Mouse (Mus musculus) embryonic facial prominence, embryonic 13.5 days (tissue): ENCODE measurements around the gene Map4k1. TPM values are rescaled to one million over a fixed set of nuclear protein-coding genes. Genes with fewer than 3 reads are reported as not detected.
"Not testable (repeated sequence)": the region's sequence is repeated elsewhere in the genome, so short reads cannot be mapped to it uniquely, and the experiment has no call there.

ENCODE experiments used
- ATAC-seq: fragments of 200-750 bp; cut with Nextera tagmentation; 2 replicates; pipeline ENCODE4 v1.8.0; 2017; ENCODE audit warnings: low read depth; ENCODE audit not compliant: insufficient number of reproducible peaks, insufficient read depth, low FRiP score, low TSS enrichment
- H3K27ac ChIP-seq: fragments of 300-500 bp; sonication (generic); 2 replicates; pipeline ENCODE4 v1.5.1; 2015; ENCODE audit warnings: moderate library complexity, mild to moderate bottlenecking, inconsistent platforms
- H3K27me3 ChIP-seq: fragments of 300-500 bp; sonication (generic); 2 replicates; pipeline ENCODE4 v1.6.1; 2015; ENCODE audit warnings: mild to moderate bottlenecking, inconsistent platforms
- H3K36me3 ChIP-seq: fragments of 300-500 bp; sonication (generic); 2 replicates; pipeline ENCODE4 v1.6.1; 2015; ENCODE audit warnings: mild to moderate bottlenecking, inconsistent platforms
- H3K4me1 ChIP-seq: fragments of 300-500 bp; sonication (generic); 2 replicates; pipeline ENCODE4 v1.6.1; 2015; ENCODE audit warnings: inconsistent platforms
- H3K4me2 ChIP-seq: fragments of 300-500 bp; sonication (generic); 2 replicates; pipeline ENCODE4 v1.6.1; 2015; ENCODE audit warnings: moderate library complexity, mild to moderate bottlenecking, inconsistent platforms
- H3K4me3 ChIP-seq: fragments of 300-500 bp; sonication (generic); 2 replicates; pipeline ENCODE4 v1.5.1; 2015; ENCODE audit warnings: mild to moderate bottlenecking, inconsistent platforms
- H3K9ac ChIP-seq: fragments of 300-500 bp; sonication (generic); 2 replicates; pipeline ENCODE4 v1.6.1; 2015; ENCODE audit warnings: mild to moderate bottlenecking, inconsistent platforms
- H3K9me3 ChIP-seq: fragments of 300-500 bp; sonication (generic); 2 replicates; pipeline ENCODE4 v1.6.1; 2016; ENCODE audit warnings: inconsistent platforms
- WGBS: fragments of 180-500 bp; shearing (Covaris S2); methylation state at CpG from one replicate; pipeline ENCODE4 v1.1.7; 2015; ENCODE audit warnings: mixed read lengths; 5-methylcytosine and 5-hydroxymethylcytosine counted together
- polyA plus RNA-seq: library from polyadenylated mRNA; unstranded; fragments of >200 nt; fragmentation: Nextera tagmentation; extraction: Ambion mirVana; gene quantifications from 2 replicates; pipeline ENCODE4 v1.2.1, GENCODE M21; 2015

Map4k1 gene
- polyA plus RNA-seq, 1 experiment from 2014 or later: 9.9 TPM

GRCm38 (mm10) chr7:28966751-28967505 lies 14.9 kb upstream of the Map4k1 start:
- Histone ChIP-seq H3K4me3 (no peak overlapping the region), H3K27ac (no peak overlapping the region; the same call in 1 of the 2 replicates), H3K4me2 (no peak overlapping the region), H3K9ac (no peak overlapping the region), H3K9me3 (no peaks in the 10 kb centered on the region), H3K4me1 (no peaks in the 10 kb centered on the region; the same call in 1 of the 2 replicates), H3K27me3 (no peaks in the 10 kb centered on the region), H3K36me3 (peaks cover 35% of the 10 kb centered on the region)
- 64% methylated on average over 4 of the region's 4 CpGs for WGBS
- ATAC-seq: no peak

GRCm38 (mm10) chr7:28968120-28968519 lies 13.7 kb upstream of the Map4k1 start:
- peaks cover 44% of the 10 kb centered on the region for H3K36me3 ChIP-seq
- not testable (repeated sequence) for H3K9ac ChIP-seq, H3K4me3 ChIP-seq, H3K27me3 ChIP-seq, H3K4me2 ChIP-seq, H3K4me1 ChIP-seq, H3K27ac ChIP-seq, ATAC-seq, H3K9me3 ChIP-seq
- 96% methylated on average over 8 of the region's 8 CpGs for WGBS

- Histone ChIP-seq H3K27me3 (no peaks in the 10 kb centered on the region), H3K9ac (no peak overlapping the region), H3K36me3 (peaks cover 55% of the 10 kb centered on the region), H3K4me1 (no peaks in the 10 kb centered on the region; the same call in 1 of the 2 replicates), H3K4me3 (no peak overlapping the region), H3K9me3 (no peaks in the 10 kb centered on the region), H3K4me2 (no peak overlapping the region), H3K27ac (no peak overlapping the region)
- 82% methylated on average over 1 of the region's 1 CpGs for WGBS
- no peak for ATAC-seq
These were observed 12.6 kb upstream of the Map4k1 start for GRCm38 (mm10) chr7:28969271-28969670.

GRCm38 (mm10) chr7:28969672-28970394 lies 12.0 kb upstream of the Map4k1 start:
- no peak overlapping the region for H3K27ac ChIP-seq
- no peak overlapping the region for H3K4me3 ChIP-seq
- H3K36me3 ChIP-seq: peaks cover 61% of the 10 kb centered on the region
- no peak overlapping the region for H3K9ac ChIP-seq
- ATAC-seq: no peak
- no peaks in the 10 kb centered on the region; the same call in 1 of the 2 replicates for H3K4me1 ChIP-seq
- no peaks in the 10 kb centered on the region for H3K27me3 ChIP-seq
- 66% methylated on average over 12 of the region's 12 CpGs for WGBS
- no peak overlapping the region for H3K4me2 ChIP-seq
- no peaks in the 10 kb centered on the region for H3K9me3 ChIP-seq

GRCm38 (mm10) chr7:28971029-28971428 lies 10.8 kb upstream of the Map4k1 start:
- Histone ChIP-seq H3K27ac (no peak overlapping the region; the same call in 1 of the 2 replicates), H3K4me2 (no peak overlapping the region), H3K9me3 (no peaks in the 10 kb centered on the region), H3K4me1 (no peaks in the 10 kb centered on the region; the same call in 1 of the 2 replicates), H3K4me3 (no peak overlapping the region), H3K36me3 (peaks cover 67% of the 10 kb centered on the region), H3K9ac (no peak overlapping the region), H3K27me3 (no peaks in the 10 kb centered on the region)
- ATAC-seq: no peak
- WGBS: 85% methylated on average over 7 of the region's 7 CpGs

- WGBS: 68% methylated on average over 6 of the region's 6 CpGs
- no peak for ATAC-seq
- H3K27ac ChIP-seq: no peak overlapping the region
These were observed 10.0 kb upstream of the Map4k1 start for GRCm38 (mm10) chr7:28971770-28972269.

GRCm38 (mm10) chr7:28972542-28972985 lies 9.3 kb upstream of the Map4k1 start:
- 0 out of 2 replicates have a peak overlapping the region, but pooled peaks have one; percentile 0 for H3K27ac ChIP-seq

More at GRCm38 (mm10) chr7:28971770-28972269, 10.0 kb upstream of the Map4k1 start:
- Histone ChIP-seq H3K9me3 (no peaks in the 10 kb centered on the region), H3K36me3 (peaks cover 75% of the 10 kb centered on the region), H3K9ac (no peak overlapping the region), H3K4me3 (no peak overlapping the region), H3K4me2 (no peak overlapping the region), H3K4me1 (no peaks in the 10 kb centered on the region; the same call in 1 of the 2 replicates), H3K27me3 (no peaks in the 10 kb centered on the region)

GRCm38 (mm10) chr7:28973025-28973424 lies 8.8 kb upstream of the Map4k1 start:
- Histone ChIP-seq H3K9ac (no peak overlapping the region), H3K4me1 (no peaks in the 10 kb centered on the region; the same call in 1 of the 2 replicates), H3K4me3 (no peak overlapping the region), H3K27me3 (no peaks in the 10 kb centered on the region), H3K9me3 (no peaks in the 10 kb centered on the region), H3K36me3 (peaks cover 87% of the 10 kb centered on the region), H3K27ac (no peak overlapping the region), H3K4me2 (no peak overlapping the region)
- 82% methylated on average over 8 of the region's 8 CpGs for whole genome bisulfite sequencing
- ATAC-seq: no peak

More at GRCm38 (mm10) chr7:28972542-28972985, 9.3 kb upstream of the Map4k1 start:
- WGBS: 67% methylated on average over 8 of the region's 8 CpGs
- Histone ChIP-seq H3K4me3 (no peak overlapping the region), H3K9me3 (no peaks in the 10 kb centered on the region), H3K36me3 (peaks cover 83% of the 10 kb centered on the region), H3K4me2 (no peak overlapping the region), H3K27me3 (no peaks in the 10 kb centered on the region), H3K9ac (no peak overlapping the region), H3K4me1 (no peaks in the 10 kb centered on the region; the same call in 1 of the 2 replicates)
- no peak for ATAC-seq

GRCm38 (mm10) chr7:28977556-28977955 lies 4.3 kb upstream of the Map4k1 start:
- no peaks in the 10 kb centered on the region for H3K9me3 ChIP-seq
- H3K4me1 ChIP-seq: peaks cover 10% of the 10 kb centered on the region
- H3K4me2 ChIP-seq: no peak overlapping the region
- no peak overlapping the region for H3K9ac ChIP-seq
- no peak for ATAC-seq
- WGBS: 90% methylated on average over 9 of the region's 9 CpGs
- no peak overlapping the region for H3K27ac ChIP-seq
- H3K27me3 ChIP-seq: no peaks in the 10 kb centered on the region
- peaks cover 65% of the 10 kb centered on the region for H3K36me3 ChIP-seq
- no peak overlapping the region for H3K4me3 ChIP-seq

GRCm38 (mm10) chr7:28982274-28983013 lies 594 bp downstream of the Map4k1 start:
- H3K9ac ChIP-seq: peak overlapping the region; percentile 77
- H3K36me3 ChIP-seq: peaks cover 24% of the 10 kb centered on the region
- H3K27me3 ChIP-seq: no peaks in the 10 kb centered on the region
- WGBS: 13% methylated on average over 19 of the region's 19 CpGs
- H3K4me2 ChIP-seq: peak overlapping the region; percentile 76
- H3K4me3 ChIP-seq: peak overlapping the region; percentile 89
- peak overlapping the region; percentile 90 for H3K27ac ChIP-seq
- peaks cover 15% of the 10 kb centered on the region for H3K4me1 ChIP-seq
- no peaks in the 10 kb centered on the region for H3K9me3 ChIP-seq
- peak; percentile 46 for ATAC-seq

- Histone ChIP-seq H3K27me3 (no peaks in the 10 kb centered on the region), H3K4me3 (peak overlapping the region; percentile 89; the same call in 1 of the 2 replicates), H3K27ac (peak overlapping the region; percentile 90; the same call in 1 of the 2 replicates), H3K9me3 (no peaks in the 10 kb centered on the region), H3K4me1 (peaks cover 15% of the 10 kb centered on the region), H3K4me2 (peak overlapping the region; percentile 76), H3K36me3 (peaks cover 17% of the 10 kb centered on the region), H3K9ac (peak overlapping the region; percentile 77; the same call in 1 of the 2 replicates)
- WGBS: 77% methylated on average over 11 of the region's 11 CpGs
- ATAC-seq: no peak
These were observed 1.3 kb downstream of the Map4k1 start for GRCm38 (mm10) chr7:28983141-28983564.
